Comparison of ENCODE assay signal across 8 mouse cellular contexts in the genomic region with DNA sequence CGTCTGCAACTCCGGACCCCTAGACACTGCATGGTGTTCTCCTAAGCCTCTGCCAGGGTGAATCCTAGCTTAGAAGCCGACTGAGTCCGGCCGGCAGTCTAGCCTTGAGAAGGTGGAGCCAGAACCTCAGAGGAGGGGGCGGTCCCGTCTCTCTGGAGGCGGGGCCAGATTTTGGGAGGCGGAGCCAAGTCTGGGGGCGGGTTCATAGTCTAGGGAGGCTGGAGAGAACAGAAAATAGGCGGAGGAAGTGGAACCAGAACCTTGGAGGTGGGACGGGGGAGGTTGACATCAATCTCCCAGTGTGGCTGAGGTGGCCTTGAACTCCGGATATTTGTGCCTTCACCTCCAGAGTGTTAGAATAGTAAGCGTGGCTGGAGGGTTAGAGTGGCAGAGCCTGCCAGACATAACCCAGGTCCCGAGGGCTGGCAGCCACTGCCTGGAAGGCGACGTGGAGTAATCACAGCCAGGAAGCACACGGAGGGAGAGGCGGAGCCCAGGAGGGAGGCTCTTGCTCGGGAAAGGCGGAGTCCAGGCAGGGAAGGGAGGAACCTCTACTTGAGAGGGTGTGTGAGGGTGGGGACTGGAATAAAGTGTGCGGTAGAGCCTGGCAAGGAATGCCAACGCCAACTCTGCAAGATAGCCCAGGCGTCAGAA. TPM values are rescaled to one million over a fixed set of nuclear protein-coding genes. Genes with fewer than 3 reads are reported as not detected.
DNase-seq lines count a peak whose midpoint lies in the region; ATAC-seq lines count a peak whose summit lies in the region.

No protein-coding gene starts in this region.

- WGBS in intestine, embryonic 15.5 days: 1% methylated on average over 24 of the region's 24 CpGs

- peak overlapping the region; percentile 38 for H3K9ac ChIP-seq in intestine, embryonic 15.5 days

- H3K4me2 ChIP-seq in intestine, embryonic 15.5 days (replicated peaks): peak overlapping the region; percentile 65

- peak overlapping the region; percentile 43 for H3K4me3 ChIP-seq in intestine, embryonic 15.5 days (replicated peaks)

- no peaks in the 10 kb centered on the region for H3K36me3 ChIP-seq in intestine, embryonic 15.5 days

- intact Hi-C loops in left cerebral cortex, postnatal 25 days (cut with DNase I): no loop called here

- peak; percentile 98 for DNase-seq in adrenal gland, adult 2 months
- peak; percentile 73 for DNase-seq in embryo, embryonic 11.5 days (ENCODE audit: low read depth, low spot score)
- peak; percentile 67 to 79 for DNase-seq in gastrocnemius, postnatal 4 days (ENCODE audit: low spot score in 2 of 2)
- peak; percentile 66 to 79 for DNase-seq in left cerebral cortex, postnatal 25 days (ENCODE audit: low spot score in 2 of 2)
- DNase-seq in right cerebral cortex, postnatal 10 days (ENCODE audit: low spot score in 2 of 2): peak; percentile 78 to 83
- peak; percentile 92 for DNase-seq in urinary bladder, postnatal 14 days (ENCODE audit: low spot score)

- H3K27me3 ChIP-seq in intestine, embryonic 15.5 days (replicated peaks): no peaks in the 10 kb centered on the region

- no peaks in the 10 kb centered on the region for H3K9me3 ChIP-seq in intestine, embryonic 15.5 days

- peak overlapping the region; percentile 90 for H3K27ac ChIP-seq in intestine, embryonic 15.5 days

- peaks cover 38% of the 10 kb centered on the region for H3K4me1 ChIP-seq in intestine, embryonic 15.5 days (replicated peaks)

- ATAC-seq in intestine, embryonic 15.5 days: peak; percentile 91
- peak; percentile 88 for ATAC-seq in megakaryocyte-erythroid progenitor cell, adult 5-6 weeks (replicated peaks; ENCODE audit: low FRiP score, low TSS enrichment, poor library complexity, severe bottlenecking)

RNA-seq across cellular contexts. Expression of a gene that starts 5.0 kb away (rescaled TPM):
- 10 to 100 TPM in 1 of 2 experiments, 1 to 10 TPM in 1; 4.8 to 20.7 TPM for total RNA-seq in adrenal gland, adult 2 months (2021)
- polyA plus RNA-seq in adrenal gland, adult 2 months (2012; rRNA removed): 16.6 and 17.5 TPM in 2 replicates
- total RNA-seq in gastrocnemius, postnatal 4 days (2021): 10 to 100 TPM; 16.5 to 17.2 TPM
- 16.8 and 18.7 TPM in 2 replicates for polyA plus RNA-seq in intestine, embryonic 15.5 days (2015; fragmentation: Nextera tagmentation; extraction: Ambion mirVana)
- 10 to 100 TPM in 1 of 2 experiments, 1 to 10 TPM in 1; 9.7 to 10.8 TPM for total RNA-seq in left cerebral cortex, postnatal 25 days (2021)
- total RNA-seq in megakaryocyte-erythroid progenitor cell, adult 5-6 weeks (2014; fragmentation: Nextera tagmentation): not detected in 2 replicates
- total RNA-seq in megakaryocyte-erythroid progenitor cell, adult 5-6 weeks (2017): not detected in 2 replicates

RNA-seq across cellular contexts. Expression of a gene that starts 14.0 kb away (rescaled TPM):
- 1 to 10 TPM; 2.0 to 2.2 TPM for total RNA-seq in adrenal gland, adult 2 months (2021)
- 1.1 and 1.5 TPM in 2 replicates for polyA plus RNA-seq in adrenal gland, adult 2 months (2012; rRNA removed)
- total RNA-seq in gastrocnemius, postnatal 4 days (2021): under 1 TPM; 0.12 to 0.13 TPM
- polyA plus RNA-seq in intestine, embryonic 15.5 days (2015; fragmentation: Nextera tagmentation; extraction: Ambion mirVana): 0.51 and 0.72 TPM in 2 replicates
- total RNA-seq in left cerebral cortex, postnatal 25 days (2021): 1 to 10 TPM; 2.5 to 4.4 TPM
- not detected in 2 replicates for total RNA-seq in megakaryocyte-erythroid progenitor cell, adult 5-6 weeks (2014; fragmentation: Nextera tagmentation)
- total RNA-seq in megakaryocyte-erythroid progenitor cell, adult 5-6 weeks (2017): 0.65 TPM in 1 of 2 replicates, not detected in the other

RNA-seq across cellular contexts. Expression of a gene that starts 35.7 kb away (rescaled TPM):
- 1 to 10 TPM; 1.5 to 2.0 TPM for total RNA-seq in adrenal gland, adult 2 months (2021)
- polyA plus RNA-seq in adrenal gland, adult 2 months (2012; rRNA removed): 3.4 and 4.2 TPM in 2 replicates
- 1 to 10 TPM in 1 of 2 experiments, under 1 TPM in 1; 0.86 to 1.7 TPM for total RNA-seq in gastrocnemius, postnatal 4 days (2021)
- polyA plus RNA-seq in intestine, embryonic 15.5 days (2015; fragmentation: Nextera tagmentation; extraction: Ambion mirVana): 16.1 and 17.2 TPM in 2 replicates
- 1 to 10 TPM; 3.3 to 6.0 TPM for total RNA-seq in left cerebral cortex, postnatal 25 days (2021)
- total RNA-seq in megakaryocyte-erythroid progenitor cell, adult 5-6 weeks (2014; fragmentation: Nextera tagmentation): 7.2 TPM in 1 of 2 replicates, not detected in the other
- total RNA-seq in megakaryocyte-erythroid progenitor cell, adult 5-6 weeks (2017): 8.7 and 11.9 TPM in 2 replicates

Comparison
In these comparisons a context has a peak if more than half of its experiments do, and no peak if none do; other contexts are left out.
1. Peak in every context shown above with its lines: DNase-seq, ATAC-seq, H3K4me3 ChIP-seq and H3K27ac ChIP-seq.
2. RNA of a gene that starts 5.0 kb away (total RNA-seq): 4.8 to 20.7 TPM in adrenal gland, adult 2 months, 16.5 to 17.2 TPM in gastrocnemius, postnatal 4 days and 9.7 to 10.8 TPM in left cerebral cortex, postnatal 25 days; not detected in megakaryocyte-erythroid progenitor cell, adult 5-6 weeks; every median in the first group is over 4 times any median in the second.